Comparison of ENCODE assay signal across 35 mouse cellular contexts in the genomic region with DNA sequence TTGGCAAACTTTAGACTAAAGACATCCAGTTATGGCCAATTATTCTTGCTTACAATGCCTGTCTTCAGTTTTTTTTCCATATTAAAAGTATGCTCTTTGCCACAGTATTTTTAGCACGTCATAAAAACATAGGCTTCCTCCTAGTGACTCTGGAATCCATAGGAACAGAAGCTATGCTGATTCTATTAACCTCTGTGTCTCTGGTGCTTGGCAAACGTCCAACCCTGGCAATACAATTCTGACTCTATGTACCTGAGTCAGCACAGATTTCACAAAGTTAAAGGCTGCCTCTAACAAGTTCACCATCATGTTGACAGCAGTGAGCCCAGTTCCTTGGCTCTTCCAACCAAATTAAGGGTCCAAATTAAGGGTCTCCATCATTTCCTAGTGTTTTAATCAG.
"Had no signal": no experiment of that assay in that cellular context is flagged by ENCODE, and none has a peak within 500 bp of the region (broad histone marks: within the 10 kb centered on the region; RNA-seq: fewer than 3 reads in every experiment).

No protein-coding gene starts in this region.

- H3K9ac ChIP-seq: heart, embryonic 12.5 days; heart, embryonic 13.5 days; heart, embryonic 15.5 days; hindbrain, embryonic 12.5 days; hindbrain, embryonic 13.5 days; hindbrain, embryonic 14.5 days; hindbrain, embryonic 15.5 days; intestine, embryonic 15.5 days; kidney, embryonic 15.5 days had no signal

- ATAC-seq: hindbrain, embryonic 16.5 days; hindbrain, postnatal 0 days; inflammation-experienced regulatory T-cells, adult 6 months; intestine, embryonic 15.5 days; intestine, embryonic 16.5 days; intestine, postnatal 0 days had no signal

- H3K36me3 ChIP-seq: heart, embryonic 10.5 days; heart, embryonic 12.5 days; heart, embryonic 13.5 days; heart, embryonic 15.5 days; hindbrain, embryonic 10.5 days; hindbrain, embryonic 12.5 days; hindbrain, embryonic 13.5 days; hindbrain, embryonic 15.5 days; intestine, embryonic 15.5 days; kidney, embryonic 15.5 days had no signal

- H3K4me3 ChIP-seq: heart, embryonic 10.5 days; heart, embryonic 12.5 days; heart, embryonic 13.5 days; heart, embryonic 15.5 days; hindbrain, embryonic 10.5 days; hindbrain, embryonic 12.5 days; hindbrain, embryonic 13.5 days; hindbrain, embryonic 15.5 days; intestine, embryonic 15.5 days; kidney, embryonic 15.5 days; layer of hippocampus, adult 2 months had no signal

- H3K4me2 ChIP-seq: heart, embryonic 11.5 days; heart, embryonic 12.5 days; heart, embryonic 13.5 days; heart, embryonic 15.5 days; hindbrain, embryonic 12.5 days; hindbrain, embryonic 13.5 days; hindbrain, embryonic 14.5 days; hindbrain, embryonic 15.5 days; intestine, embryonic 15.5 days; kidney, embryonic 15.5 days had no signal

- H3K27me3 ChIP-seq: heart, embryonic 12.5 days; heart, embryonic 15.5 days; hindbrain, embryonic 12.5 days; hindbrain, embryonic 13.5 days; hindbrain, embryonic 15.5 days; intestine, embryonic 15.5 days had no signal

- H3K9me3 ChIP-seq: heart, embryonic 10.5 days; heart, embryonic 12.5 days; heart, embryonic 13.5 days; heart, embryonic 15.5 days; hindbrain, embryonic 10.5 days; hindbrain, embryonic 12.5 days; hindbrain, embryonic 13.5 days; hindbrain, embryonic 15.5 days; intestine, embryonic 15.5 days; kidney, embryonic 15.5 days had no signal

- DNase-seq: heart, postnatal 10 days; heart, postnatal 14 days; heart, postnatal 36 days; heart, postnatal 4 days; kidney, adult 11 months; kidney, adult 18-20 months; kidney, adult 2 months; kidney, adult 8-10 months; kidney, adult 9 months; kidney, postnatal 10 days; kidney, postnatal 14 days; kidney, postnatal 25 days; kidney, postnatal 36 days; kidney, postnatal 4 days; layer of hippocampus, adult 9-11 months; layer of hippocampus, postnatal 36 days had no signal

- H3K27ac ChIP-seq: heart, embryonic 10.5 days; heart, embryonic 13.5 days; heart, embryonic 15.5 days; hindbrain, embryonic 10.5 days; hindbrain, embryonic 12.5 days; hindbrain, embryonic 13.5 days; hindbrain, embryonic 14.5 days; hindbrain, embryonic 15.5 days; hindbrain, postnatal 0 days; intestine, embryonic 15.5 days; kidney, embryonic 15.5 days; kidney, postnatal 0 days; layer of hippocampus, adult 2 months had no signal

- H3K4me1 ChIP-seq: heart, embryonic 10.5 days; heart, embryonic 12.5 days; heart, embryonic 13.5 days; heart, embryonic 15.5 days; hindbrain, embryonic 10.5 days; intestine, embryonic 15.5 days; kidney, embryonic 15.5 days had no signal
